Mouse (Mus musculus): ENCODE results near the gene Prr14.

DNA sequence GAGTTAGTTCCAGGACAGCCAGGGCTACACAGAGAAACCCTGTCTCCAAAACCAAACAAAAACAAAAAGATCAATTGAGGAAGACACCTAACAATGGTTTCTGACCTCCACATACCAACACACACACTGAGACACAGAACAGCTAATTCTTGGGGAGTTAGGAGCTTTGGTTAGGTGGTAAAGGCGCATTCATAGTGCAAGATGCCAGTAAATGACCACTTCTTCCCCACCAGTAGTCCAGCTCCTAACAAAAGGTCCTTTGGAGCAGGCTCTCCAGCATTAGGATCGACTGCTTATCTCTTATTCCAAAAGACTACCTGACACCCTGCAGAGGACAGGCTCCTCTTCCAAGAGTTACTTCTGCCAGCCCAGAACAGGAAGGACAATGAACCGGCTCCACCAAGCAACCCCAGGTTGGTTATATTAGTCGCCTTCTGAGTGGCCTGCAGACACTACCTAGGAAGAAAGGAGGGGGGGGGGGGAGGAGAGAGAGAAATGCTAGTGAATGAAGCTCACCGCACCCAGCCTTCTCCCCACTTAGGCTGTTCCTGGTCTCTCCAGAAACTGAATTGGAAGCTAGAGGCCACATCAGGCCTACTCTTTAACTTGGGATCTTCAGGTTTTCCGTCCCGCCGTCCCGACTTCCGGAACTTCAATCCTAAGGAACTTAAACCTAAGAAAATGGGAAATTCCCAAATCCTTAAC lies 10.8 kb downstream of the Prr14 start:
- no peak for TF ChIP-seq GATA1 (IDR thresholded peaks at IDR 0.05; ENCODE audit: low read length)
- no peak for TF ChIP-seq TAL1 (IDR thresholded peaks at IDR 0.05; ENCODE audit: low read length)
